Mouse (Mus musculus) hindbrain, embryonic 15.5 days (tissue): Measurements from ENCODE around the gene Cfap44. TPM values are rescaled to one million over a fixed set of nuclear protein-coding genes. Genes with fewer than 3 reads are reported as not detected.
A peak's percentile ranks its signal among the peaks of the same experiment; 100 is the strongest.

Experiments
- ATAC-seq: fragments of 200-750 bp; cut with Nextera tagmentation; 2 replicates; pipeline ENCODE4 v1.8.0; 2017; ENCODE audit warnings: low read depth, moderate number of reproducible peaks, moderate TSS enrichment; ENCODE audit not compliant: low FRiP score
- H3K27ac ChIP-seq: fragments of 300-500 bp; sonication (generic); replicated peaks from 2 replicates; pipeline ENCODE4 v1.5.1; 2015; ENCODE audit warnings: mild to moderate bottlenecking, inconsistent platforms
- H3K27me3 ChIP-seq: fragments of 300-500 bp; sonication (generic); 2 replicates; pipeline ENCODE4 v1.6.1; 2015; ENCODE audit warnings: control low read depth, inconsistent platforms
- H3K36me3 ChIP-seq: fragments of 300-500 bp; sonication (generic); 2 replicates; pipeline ENCODE4 v1.6.1; 2015; ENCODE audit warnings: control low read depth, inconsistent platforms
- H3K4me1 ChIP-seq: fragments of 300-500 bp; sonication (generic); replicated peaks from 2 replicates; pipeline ENCODE4 v1.6.1; 2015; ENCODE audit warnings: control low read depth, inconsistent platforms
- H3K4me2 ChIP-seq: fragments of 300-500 bp; sonication (generic); 2 replicates; pipeline ENCODE4 v1.6.1; 2015; ENCODE audit warnings: moderate library complexity, mild to moderate bottlenecking, inconsistent platforms
- H3K4me3 ChIP-seq: fragments of 300-500 bp; sonication (generic); 2 replicates; pipeline ENCODE4 v1.5.1; 2015; ENCODE audit warnings: mild to moderate bottlenecking, inconsistent platforms
- H3K9ac ChIP-seq: fragments of 300-500 bp; sonication (generic); 2 replicates; pipeline ENCODE4 v1.6.1; 2015; ENCODE audit warnings: inconsistent platforms
- H3K9me3 ChIP-seq: fragments of 300-500 bp; sonication (generic); 2 replicates; pipeline ENCODE4 v1.6.1; 2016; ENCODE audit warnings: control low read depth, inconsistent platforms
- WGBS: fragments of 180-500 bp; shearing (Covaris S2); methylation state at CpG from one replicate; pipeline ENCODE4 v1.1.7; 2015; 5-methylcytosine and 5-hydroxymethylcytosine counted together
- polyA plus RNA-seq: library from polyadenylated mRNA; unstranded; fragments of >200 nt; fragmentation: Nextera tagmentation; extraction: Ambion mirVana; gene quantifications from 2 replicates; pipeline ENCODE4 v1.2.1, GENCODE M21; 2015

The Cfap44 gene
- polyA plus RNA-seq, 1 experiment from 2014 or later = 5.1 TPM

DNA sequence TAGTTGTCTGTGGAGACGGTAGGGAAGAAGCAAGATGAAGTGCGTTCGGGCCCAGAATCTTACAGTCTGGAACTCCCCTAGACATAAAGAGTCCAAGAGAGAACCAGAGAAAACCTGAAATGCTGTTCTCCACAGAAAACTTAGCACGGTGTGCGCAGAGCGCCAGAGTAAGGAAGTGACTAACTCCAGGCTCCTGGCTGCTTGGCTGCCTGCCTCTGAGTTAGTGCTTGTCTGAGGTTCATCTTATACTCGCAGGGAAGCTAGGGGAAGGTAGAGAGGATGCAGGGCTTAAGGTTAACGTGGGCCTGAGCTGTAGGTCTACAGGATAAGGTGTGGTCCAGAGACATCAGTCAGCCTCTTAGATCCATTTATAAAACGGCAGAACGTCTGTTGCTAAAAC is 107.2 kb downstream of the Cfap44 start:
- no peak overlapping the region for H3K27ac ChIP-seq
- no peaks in the 10 kb centered on the region for H3K27me3 ChIP-seq
- 89% methylated on average over 10 of the region's 10 CpGs for WGBS
- peaks cover 18% of the 10 kb centered on the region for H3K36me3 ChIP-seq
- no peak overlapping the region for H3K4me2 ChIP-seq
- H3K9me3 ChIP-seq = no peaks in the 10 kb centered on the region
- H3K9ac ChIP-seq = no peak overlapping the region
- H3K4me3 ChIP-seq = no peak overlapping the region
- no peak for ATAC-seq
- H3K4me1 ChIP-seq = peaks cover 12% of the 10 kb centered on the region

DNA sequence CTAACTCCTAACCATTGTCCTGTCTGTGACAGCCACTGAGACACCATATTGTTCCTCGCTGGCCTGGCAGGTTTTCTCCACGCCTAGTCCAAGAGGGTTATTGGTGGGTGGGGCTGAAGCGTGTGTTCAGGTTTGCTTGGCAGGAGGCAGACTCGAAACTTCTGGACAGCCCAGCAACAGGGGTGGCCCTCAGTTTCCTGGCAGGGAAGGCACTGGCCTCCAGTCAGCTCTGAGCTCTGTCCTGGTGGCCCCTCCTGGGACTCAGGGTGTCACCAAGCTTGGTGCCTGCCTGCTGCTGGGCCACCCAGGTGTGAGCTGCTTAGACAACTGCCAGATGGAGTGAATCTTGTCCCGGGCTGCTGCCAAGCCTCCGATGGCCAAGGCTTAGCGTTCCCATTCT is 107.7 kb downstream of the Cfap44 start:
- no peaks in the 10 kb centered on the region for H3K9me3 ChIP-seq
- peaks cover 18% of the 10 kb centered on the region for H3K36me3 ChIP-seq
- no peak overlapping the region for H3K27ac ChIP-seq
- no peak overlapping the region for H3K9ac ChIP-seq
- H3K4me3 ChIP-seq = no peak overlapping the region
- no peak overlapping the region for H3K4me2 ChIP-seq
- peaks cover 10% of the 10 kb centered on the region; the same call in 1 of the 2 replicates for H3K4me1 ChIP-seq
- WGBS = 59% methylated on average over 7 of the region's 7 CpGs
- H3K27me3 ChIP-seq = no peaks in the 10 kb centered on the region
- ATAC-seq = 0 out of 2 replicates have a peak, but pooled peaks have one; percentile 28

DNA sequence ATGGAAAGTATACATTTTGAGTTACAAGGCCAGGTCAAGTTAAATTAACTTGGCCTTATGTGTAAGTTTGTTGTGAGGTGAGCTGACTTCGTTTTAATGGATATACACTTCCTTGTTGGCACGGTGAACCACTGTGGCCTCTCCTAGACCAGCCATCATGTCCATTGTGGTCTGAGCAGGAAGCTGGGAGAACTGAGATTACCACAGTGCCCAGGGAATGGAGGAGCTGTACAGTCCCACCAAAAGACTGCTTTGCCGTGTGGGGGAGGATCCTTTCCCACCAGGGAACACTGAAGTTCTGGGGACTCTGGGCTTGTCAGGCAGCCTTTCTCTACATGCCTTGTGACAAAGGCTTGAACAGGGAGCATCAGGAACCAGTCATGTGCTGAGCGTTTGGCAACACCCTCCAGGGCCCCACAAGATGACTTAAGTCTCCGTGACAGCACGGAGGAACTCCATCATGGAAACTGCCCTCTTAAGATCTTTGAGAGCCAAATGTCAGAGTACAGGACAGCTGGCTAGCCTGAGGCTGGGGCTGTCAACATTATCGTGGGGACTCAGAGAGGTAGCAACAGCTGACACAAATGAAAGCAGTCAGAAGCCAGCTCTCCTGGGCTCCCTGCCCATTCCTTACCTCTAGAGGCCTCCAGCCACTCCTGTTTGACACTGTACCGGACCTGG is 108.4 kb downstream of the Cfap44 start:
- WGBS = 52% methylated on average over 8 of the region's 8 CpGs
- H3K4me1 ChIP-seq = peaks cover 16% of the 10 kb centered on the region; the same call in 1 of the 2 replicates
- no peaks in the 10 kb centered on the region for H3K27me3 ChIP-seq
- no peak overlapping the region for H3K4me2 ChIP-seq
- H3K9ac ChIP-seq = no peak overlapping the region
- 0 out of 2 replicates have a peak overlapping the region, but pooled peaks have one; percentile 54 for H3K27ac ChIP-seq
- ATAC-seq = peak; percentile 72; the same call in 1 of the 2 replicates
- peaks cover 16% of the 10 kb centered on the region for H3K36me3 ChIP-seq
- no peaks in the 10 kb centered on the region for H3K9me3 ChIP-seq
- H3K4me3 ChIP-seq = no peak overlapping the region

DNA sequence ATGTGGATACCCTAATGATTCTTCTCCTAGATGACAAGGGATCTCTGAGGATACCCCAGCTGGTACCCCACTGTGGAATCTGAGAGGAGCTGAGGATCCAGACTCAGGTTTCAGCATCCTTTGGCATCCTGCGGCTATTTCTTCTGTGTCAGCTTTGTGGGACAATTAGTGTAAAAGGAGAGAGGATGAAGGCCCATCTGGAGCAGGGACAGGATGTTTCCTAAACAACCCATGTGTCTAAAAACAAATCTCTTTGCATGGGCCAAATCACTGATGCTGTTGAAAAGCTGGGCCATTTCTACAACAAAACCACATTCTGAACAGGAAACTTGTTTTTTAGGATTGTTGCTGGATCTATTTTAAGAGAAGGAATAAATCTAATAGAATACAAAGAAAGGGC is 110.6 kb downstream of the Cfap44 start:
- H3K27ac ChIP-seq = no peak overlapping the region
- H3K9me3 ChIP-seq = no peaks in the 10 kb centered on the region
- peaks cover 26% of the 10 kb centered on the region for H3K4me1 ChIP-seq
- no peaks in the 10 kb centered on the region for H3K27me3 ChIP-seq
- no peak overlapping the region for H3K4me3 ChIP-seq
- 0 out of 2 replicates have a peak, but pooled peaks cover 3% of the 10 kb centered on the region for H3K36me3 ChIP-seq
- no peak overlapping the region for H3K9ac ChIP-seq
- WGBS = 72% methylated on average over 1 of the region's 1 CpGs
- ATAC-seq = no peak
- H3K4me2 ChIP-seq = no peak overlapping the region

DNA sequence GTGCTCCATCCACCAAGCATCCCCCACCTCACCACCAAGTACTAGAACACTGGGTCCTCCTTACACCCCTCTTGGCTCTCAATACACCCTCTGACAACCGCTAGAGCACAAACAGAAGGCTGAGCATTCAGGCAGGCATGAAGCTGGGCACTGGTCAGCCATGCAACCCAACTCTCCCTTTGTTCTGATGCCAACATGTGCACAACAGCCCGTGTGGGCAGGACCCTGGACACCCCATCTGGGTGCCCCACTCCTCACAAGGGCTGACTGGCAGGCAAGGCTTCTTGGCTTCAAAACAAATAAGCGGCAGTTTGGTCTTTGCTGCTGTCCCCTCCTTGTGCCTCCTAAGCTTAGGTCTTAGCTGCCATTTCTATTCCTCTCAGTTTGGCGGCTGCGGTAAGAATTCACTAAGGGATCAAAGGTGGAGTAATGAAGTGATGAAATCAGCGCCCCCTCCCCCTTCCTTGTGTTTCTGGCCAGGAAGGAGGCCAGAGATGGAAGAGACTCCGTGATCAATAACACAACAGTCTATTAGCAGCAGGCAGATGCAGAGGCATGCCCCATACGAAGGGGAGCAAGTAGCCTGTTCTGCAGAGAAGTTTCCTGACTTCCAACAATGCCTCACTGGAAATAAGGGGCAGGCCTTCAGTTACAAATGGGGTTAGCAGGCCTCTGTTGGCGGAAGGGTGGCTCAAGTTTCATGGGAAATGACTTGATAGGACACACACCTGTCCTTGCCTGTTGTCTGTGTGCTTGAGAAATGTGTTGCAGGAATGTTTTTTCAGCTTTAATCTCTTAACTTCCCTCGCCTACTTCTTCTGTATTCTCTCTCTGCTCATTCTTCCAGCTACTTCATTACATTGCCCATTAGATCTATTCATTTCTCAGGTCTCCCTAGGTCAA is 112.7 kb downstream of the Cfap44 start:
- no peak overlapping the region for H3K4me2 ChIP-seq
- H3K27me3 ChIP-seq = no peaks in the 10 kb centered on the region
- H3K9me3 ChIP-seq = no peaks in the 10 kb centered on the region
- H3K9ac ChIP-seq = no peak overlapping the region
- no peaks in the 10 kb centered on the region for H3K36me3 ChIP-seq
- WGBS = 61% methylated on average over 10 of the region's 10 CpGs
- H3K27ac ChIP-seq = peak overlapping the region; percentile 67
- peaks cover 29% of the 10 kb centered on the region for H3K4me1 ChIP-seq
- H3K4me3 ChIP-seq = no peak overlapping the region
- peak; percentile 85 for ATAC-seq

DNA sequence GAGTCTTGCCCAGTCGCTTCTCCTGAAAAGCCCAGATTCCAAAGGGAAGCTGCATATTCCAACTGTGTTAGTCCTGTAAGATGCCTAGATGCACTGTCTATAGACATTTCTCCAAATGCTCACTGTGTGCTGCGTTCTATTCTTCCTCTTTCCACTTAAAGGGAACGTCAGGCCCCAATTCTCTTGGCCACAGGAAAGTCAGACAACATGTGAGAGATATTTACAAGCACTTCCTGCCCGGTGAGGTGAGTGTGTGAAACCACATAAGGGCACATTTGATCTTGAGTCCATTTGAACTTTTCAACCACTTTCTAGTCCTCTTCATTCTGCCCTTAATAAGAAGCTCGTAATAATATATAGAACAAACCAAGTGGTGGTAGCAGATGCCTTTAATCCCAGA is 113.4 kb downstream of the Cfap44 start:
- no peak overlapping the region for H3K4me3 ChIP-seq
- H3K4me2 ChIP-seq = no peak overlapping the region
- H3K4me1 ChIP-seq = peaks cover 27% of the 10 kb centered on the region
- 89% methylated on average over 5 of the region's 5 CpGs for WGBS
- peak overlapping the region; percentile 67; the same call in 1 of the 2 replicates for H3K27ac ChIP-seq
- ATAC-seq = no peak
- no peaks in the 10 kb centered on the region for H3K36me3 ChIP-seq
- H3K9me3 ChIP-seq = no peaks in the 10 kb centered on the region
- no peak overlapping the region for H3K9ac ChIP-seq
- no peaks in the 10 kb centered on the region for H3K27me3 ChIP-seq

DNA sequence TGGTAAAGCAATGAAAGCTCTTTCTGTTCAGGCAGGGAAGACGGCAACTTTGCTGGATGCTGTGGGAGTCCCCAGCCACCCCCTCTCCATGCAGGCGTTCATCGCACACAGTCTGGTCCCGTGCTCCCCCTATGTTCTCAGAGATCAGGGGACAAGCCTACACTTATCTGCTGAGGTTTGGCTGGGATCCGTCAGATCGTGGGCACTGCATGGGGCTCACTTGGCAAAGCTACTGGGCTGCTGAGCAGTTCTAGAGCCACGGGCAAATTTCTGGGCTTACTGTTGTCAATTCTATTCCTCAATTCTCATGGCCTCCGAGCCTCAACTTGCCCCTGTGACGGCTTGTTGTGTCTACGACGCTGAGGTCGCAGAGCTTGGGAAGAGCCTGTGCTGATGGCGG is 114.2 kb downstream of the Cfap44 start:
- Histone ChIP-seq H3K4me1 (peaks cover 22% of the 10 kb centered on the region), H3K9ac (no peak overlapping the region), H3K27me3 (no peaks in the 10 kb centered on the region), H3K27ac (no peak overlapping the region), H3K4me2 (no peak overlapping the region), H3K36me3 (no peaks in the 10 kb centered on the region), H3K9me3 (no peaks in the 10 kb centered on the region), H3K4me3 (no peak overlapping the region)
- no peak for ATAC-seq
- 83% methylated on average over 13 of the region's 13 CpGs for WGBS

DNA sequence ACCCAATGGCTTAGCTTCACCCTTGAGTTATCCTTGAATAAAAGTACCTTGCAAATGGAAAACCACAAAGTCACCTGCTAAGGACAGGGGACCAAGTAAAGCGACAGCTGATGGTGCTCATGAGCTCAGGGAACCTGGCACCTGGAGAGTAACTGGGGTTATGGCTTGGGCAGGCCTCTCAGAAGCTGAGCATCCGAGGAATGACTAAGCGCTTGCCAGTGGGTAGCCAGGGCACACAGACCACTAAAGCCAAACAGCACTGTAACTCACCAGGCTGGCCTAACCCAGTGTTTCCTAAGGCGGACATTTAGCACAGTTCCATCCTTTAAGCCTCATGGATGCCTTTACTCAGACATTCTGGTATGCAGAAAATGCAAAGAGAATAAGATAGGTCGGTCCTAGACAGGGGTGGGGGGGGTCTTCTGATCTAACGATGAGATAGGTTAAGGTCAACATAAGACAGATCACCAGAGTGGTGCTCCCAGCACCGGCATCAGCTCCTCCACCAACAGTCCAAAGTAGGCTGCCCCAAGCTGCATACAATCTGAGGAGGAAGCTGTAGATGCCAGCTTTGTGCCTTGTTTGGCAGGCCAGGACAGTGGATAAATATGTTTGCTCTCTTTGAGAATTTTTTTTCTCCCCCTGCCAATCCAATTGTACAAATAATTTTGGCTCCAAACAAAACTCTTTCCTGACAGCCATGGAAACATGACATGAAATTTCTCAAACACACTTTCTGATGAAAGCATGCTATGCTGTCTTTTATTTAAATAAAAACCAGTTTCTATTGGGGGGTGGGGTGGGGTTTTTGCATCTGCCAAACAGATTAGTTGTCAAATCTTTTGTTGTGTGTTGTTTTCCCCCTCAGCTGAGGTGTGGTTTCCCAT is 115.1 kb downstream of the Cfap44 start:
- 81% methylated on average over 7 of the region's 7 CpGs for WGBS
- no peak overlapping the region for H3K9ac ChIP-seq
- H3K36me3 ChIP-seq = no peaks in the 10 kb centered on the region
- H3K27ac ChIP-seq = 0 out of 2 replicates have a peak overlapping the region, but pooled peaks have one; percentile 20
- H3K9me3 ChIP-seq = no peaks in the 10 kb centered on the region
- no peak overlapping the region for H3K4me3 ChIP-seq
- no peaks in the 10 kb centered on the region for H3K27me3 ChIP-seq
- H3K4me2 ChIP-seq = no peak overlapping the region
- ATAC-seq = no peak
- H3K4me1 ChIP-seq = peaks cover 22% of the 10 kb centered on the region

DNA sequence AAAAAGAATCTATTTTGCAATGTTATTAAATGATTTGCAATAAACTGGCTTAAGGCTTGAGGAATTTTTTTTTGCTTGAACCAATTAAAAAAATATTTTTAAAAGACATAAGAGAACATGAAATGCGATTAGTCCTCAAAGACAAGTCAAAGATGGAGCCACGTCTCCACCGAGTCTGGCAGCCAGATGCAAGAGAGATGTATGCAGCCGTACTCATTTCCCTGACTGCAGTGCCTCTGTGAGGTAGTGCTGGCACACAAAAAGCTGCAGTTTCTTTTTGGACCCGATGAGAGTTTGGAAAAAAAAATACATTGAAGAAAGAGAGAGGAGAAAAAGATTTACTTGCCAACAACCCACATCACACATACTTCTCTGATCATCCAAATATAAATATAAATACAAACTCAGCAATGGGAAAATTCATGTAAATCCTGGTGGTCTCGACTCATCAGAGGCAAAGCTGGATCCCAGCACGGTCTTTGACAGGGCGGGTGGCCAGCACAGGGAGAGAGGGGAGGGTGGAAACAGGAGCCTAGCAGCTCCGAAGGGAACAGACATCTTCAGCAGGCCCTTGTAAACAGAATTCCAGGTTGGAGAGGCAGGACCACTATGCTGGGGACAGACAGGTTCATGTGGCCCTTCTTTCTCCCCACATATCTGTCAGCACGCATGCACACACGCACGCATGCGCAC is 116.1 kb downstream of the Cfap44 start:
- Histone ChIP-seq H3K27me3 (no peaks in the 10 kb centered on the region), H3K9ac (no peak overlapping the region), H3K4me2 (no peak overlapping the region), H3K36me3 (no peaks in the 10 kb centered on the region), H3K4me1 (peaks cover 22% of the 10 kb centered on the region), H3K4me3 (no peak overlapping the region), H3K27ac (no peak overlapping the region; the same call in 1 of the 2 replicates), H3K9me3 (no peaks in the 10 kb centered on the region)
- ATAC-seq = no peak
- 73% methylated on average over 13 of the region's 13 CpGs for WGBS

DNA sequence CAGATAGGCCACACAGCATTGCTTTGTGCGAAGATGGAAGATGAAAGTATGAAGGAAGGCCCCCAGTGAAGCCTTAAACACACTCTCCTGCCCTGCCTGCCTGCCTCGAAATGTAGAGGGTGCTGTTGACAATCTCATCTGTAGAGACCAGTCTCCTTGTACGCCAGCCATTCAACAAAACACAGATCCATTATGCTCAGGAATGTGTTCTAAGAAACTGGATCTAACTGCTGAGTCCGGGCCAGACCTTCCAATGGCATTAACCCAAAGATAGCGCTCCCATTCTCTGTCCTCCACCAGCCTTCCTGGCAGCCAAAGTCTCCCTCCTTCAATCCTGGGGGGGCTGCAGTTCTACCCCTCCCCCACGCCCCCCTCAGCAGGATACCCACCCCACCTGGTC is 121.9 kb downstream of the Cfap44 start:
- H3K9me3 ChIP-seq = no peaks in the 10 kb centered on the region
- no peaks in the 10 kb centered on the region for H3K27me3 ChIP-seq
- no peak overlapping the region for H3K9ac ChIP-seq
- H3K4me1 ChIP-seq = no peaks in the 10 kb centered on the region; the same call in 1 of the 2 replicates
- ATAC-seq = peak; percentile 46; the same call in 1 of the 2 replicates
- H3K4me3 ChIP-seq = no peak overlapping the region
- no peak overlapping the region for H3K4me2 ChIP-seq
- H3K27ac ChIP-seq = 0 out of 2 replicates have a peak overlapping the region, but pooled peaks have one; percentile 30
- 68% methylated on average over 6 of the region's 6 CpGs for WGBS
- H3K36me3 ChIP-seq = no peaks in the 10 kb centered on the region

DNA sequence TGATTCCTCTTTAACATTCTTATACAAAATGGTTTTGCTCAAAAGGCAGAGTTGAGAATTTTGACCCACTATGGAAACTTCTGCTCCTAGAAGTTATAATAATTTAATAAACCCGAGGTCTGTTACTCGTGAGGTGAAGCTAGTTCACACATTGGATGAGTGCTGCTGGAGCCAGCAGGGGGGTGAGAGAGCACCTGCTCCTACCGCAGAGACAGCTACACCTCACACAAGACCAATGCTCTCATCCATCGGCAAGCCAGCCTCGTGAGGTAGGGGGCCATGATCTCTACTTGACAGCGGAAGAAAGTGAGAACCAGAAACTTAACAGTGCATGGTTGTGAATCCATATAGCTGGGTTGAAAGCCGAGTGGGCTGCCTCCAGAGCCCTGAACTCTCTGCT is 129.0 kb downstream of the Cfap44 start:
- no peaks in the 10 kb centered on the region for H3K27me3 ChIP-seq
- no peaks in the 10 kb centered on the region for H3K36me3 ChIP-seq
- H3K9me3 ChIP-seq = no peaks in the 10 kb centered on the region
- ATAC-seq = no peak
- H3K27ac ChIP-seq = no peak overlapping the region
- H3K9ac ChIP-seq = no peak overlapping the region
- WGBS = 69% methylated on average over 7 of the region's 7 CpGs
- H3K4me1 ChIP-seq = peaks cover 16% of the 10 kb centered on the region
- H3K4me3 ChIP-seq = no peak overlapping the region
- no peak overlapping the region for H3K4me2 ChIP-seq
